Mouse (Mus musculus): Measurements from ENCODE around the gene Capsl. TPM values are rescaled to one million over a fixed set of nuclear protein-coding genes. Genes with fewer than 3 reads are reported as not detected.
A peak's percentile ranks its signal among the peaks of the same experiment; 100 is the strongest.

Capsl gene
- total RNA-seq (2014; rRNA removed): 2.7 and 6.9 TPM in 2 replicates
- polyA plus RNA-seq (2015; fragmentation: Nextera tagmentation; extraction: Ambion mirVana): 7.0 and 9.2 TPM in 2 replicates

- 48% methylated on average over 12 of the region's 12 CpGs for WGBS
- Histone ChIP-seq H3K27ac (ENCODE audit: low read depth, low read length) (no peak within 1 kb of the TSS), H3K9me3 (ENCODE audit: low read length) (no peaks in the 10 kb centered on the region), H3K9ac (no peak within 1 kb of the TSS), H3K4me3 (ENCODE audit: low read depth, low read length) (no peak within 1 kb of the TSS), H3K4me2 (ENCODE audit: low read depth) (peak within 1 kb of the TSS; percentile 23; the same call in 1 of the 2 replicates), H3K4me1 (ENCODE audit: insufficient read depth) (no peaks in the 10 kb centered on the region), H3K36me3 (ENCODE audit: insufficient read depth) (no peaks in the 10 kb centered on the region), H3K27me3 (ENCODE audit: insufficient read depth, low read length) (no peaks in the 10 kb centered on the region)
- peak; percentile 96 for ATAC-seq
- no peak for TF ChIP-seq CTCF (IDR thresholded peaks at IDR 0.05; ENCODE audit: low read depth)
- peak; percentile 81 for DNase-seq
Measured at GRCm38 (mm10) chr15:9435534-9436180, at the start of gene Capsl. Capsl (plus strand) TSS chr15:9436028.

- H3K9me3 ChIP-seq (ENCODE audit: low read length): no peaks in the 10 kb centered on the region
- no peak for TF ChIP-seq CTCF (IDR thresholded peaks at IDR 0.05; ENCODE audit: low read depth)
- no peaks in the 10 kb centered on the region for H3K27me3 ChIP-seq (ENCODE audit: insufficient read depth, low read length)
- no peaks in the 10 kb centered on the region for H3K4me1 ChIP-seq (ENCODE audit: insufficient read depth)
- H3K9ac ChIP-seq: no peak overlapping the region
- DNase-seq (no peak), ATAC-seq (no peak)
- no peak overlapping the region for H3K4me3 ChIP-seq (ENCODE audit: low read depth, low read length)
- no peak overlapping the region for H3K27ac ChIP-seq (ENCODE audit: low read depth, low read length)
- no peak overlapping the region for H3K4me2 ChIP-seq (ENCODE audit: low read depth)
- H3K36me3 ChIP-seq (ENCODE audit: insufficient read depth): no peaks in the 10 kb centered on the region
- WGBS: 93% methylated on average over 3 of the region's 3 CpGs
Measured at GRCm38 (mm10) chr15:9409475-9409874, 26.4 kb upstream of the Capsl start.

- H3K9ac ChIP-seq: no peak overlapping the region
- no peak for ATAC-seq
- H3K27ac ChIP-seq (ENCODE audit: low read depth, low read length): no peak overlapping the region
- H3K36me3 ChIP-seq (ENCODE audit: insufficient read depth): no peaks in the 10 kb centered on the region
- no peak overlapping the region for H3K4me3 ChIP-seq (ENCODE audit: low read depth, low read length)
- TF ChIP-seq CTCF (IDR thresholded peaks at IDR 0.05; ENCODE audit: low read depth): no peak
- no peak for DNase-seq
- no peaks in the 10 kb centered on the region for H3K9me3 ChIP-seq (ENCODE audit: low read length)
- H3K4me1 ChIP-seq (ENCODE audit: insufficient read depth): no peaks in the 10 kb centered on the region
- no peak overlapping the region for H3K4me2 ChIP-seq (ENCODE audit: low read depth)
- H3K27me3 ChIP-seq (ENCODE audit: insufficient read depth, low read length): no peaks in the 10 kb centered on the region
Measured at GRCm38 (mm10) chr15:9421163-9421562, 14.7 kb upstream of the Capsl start.

- TF ChIP-seq CTCF (IDR thresholded peaks at IDR 0.05; ENCODE audit: low read depth): no peak
- no peak for ATAC-seq
Measured at GRCm38 (mm10) chr15:9427849-9428248, 8.0 kb upstream of the Capsl start.

GRCm38 (mm10) chr15:9429843-9430242 is 6.0 kb upstream of the Capsl start:
- Histone ChIP-seq H3K27ac (ENCODE audit: low read depth, low read length) (no peak overlapping the region), H3K4me2 (ENCODE audit: low read depth) (no peak overlapping the region), H3K9ac (no peak overlapping the region), H3K9me3 (ENCODE audit: low read length) (no peaks in the 10 kb centered on the region), H3K36me3 (ENCODE audit: insufficient read depth) (no peaks in the 10 kb centered on the region), H3K4me1 (ENCODE audit: insufficient read depth) (no peaks in the 10 kb centered on the region), H3K27me3 (ENCODE audit: insufficient read depth, low read length) (no peaks in the 10 kb centered on the region), H3K4me3 (ENCODE audit: low read depth, low read length) (no peak overlapping the region)
- no peak for DNase-seq
- no peak for ATAC-seq
- WGBS: 92% methylated on average over 3 of the region's 3 CpGs
- TF ChIP-seq CTCF (IDR thresholded peaks at IDR 0.05; ENCODE audit: low read depth): no peak

More at GRCm38 (mm10) chr15:9427849-9428248, 8.0 kb upstream of the Capsl start:
- Histone ChIP-seq H3K4me1 (ENCODE audit: insufficient read depth) (no peaks in the 10 kb centered on the region), H3K9ac (no peak overlapping the region), H3K36me3 (ENCODE audit: insufficient read depth) (no peaks in the 10 kb centered on the region), H3K4me2 (ENCODE audit: low read depth) (no peak overlapping the region), H3K27ac (ENCODE audit: low read depth, low read length) (no peak overlapping the region), H3K9me3 (ENCODE audit: low read length) (no peaks in the 10 kb centered on the region), H3K27me3 (ENCODE audit: insufficient read depth, low read length) (no peaks in the 10 kb centered on the region), H3K4me3 (ENCODE audit: low read depth, low read length) (no peak overlapping the region)
- DNase-seq: no peak

- WGBS: 97% methylated on average over 1 of the region's 1 CpGs
Measured at GRCm38 (mm10) chr15:9451999-9452398, 16.2 kb downstream of the Capsl start.

GRCm38 (mm10) chr15:9452842-9453241 is 17.0 kb downstream of the Capsl start:
- no peak overlapping the region for H3K4me2 ChIP-seq (ENCODE audit: low read depth)
- H3K36me3 ChIP-seq (ENCODE audit: insufficient read depth): no peaks in the 10 kb centered on the region
- no peak for TF ChIP-seq CTCF (IDR thresholded peaks at IDR 0.05; ENCODE audit: low read depth)
- ATAC-seq (no peak), DNase-seq (no peak)
- no peak overlapping the region for H3K27ac ChIP-seq (ENCODE audit: low read depth, low read length)
- H3K4me3 ChIP-seq (ENCODE audit: low read depth, low read length): no peak overlapping the region
- 41% methylated on average over 1 of the region's 1 CpGs for WGBS
- no peaks in the 10 kb centered on the region for H3K4me1 ChIP-seq (ENCODE audit: insufficient read depth)
- H3K9ac ChIP-seq: no peak overlapping the region
- no peaks in the 10 kb centered on the region for H3K9me3 ChIP-seq (ENCODE audit: low read length)
- no peaks in the 10 kb centered on the region for H3K27me3 ChIP-seq (ENCODE audit: insufficient read depth, low read length)

More at GRCm38 (mm10) chr15:9451999-9452398, 16.2 kb downstream of the Capsl start:
- no peak overlapping the region for H3K27ac ChIP-seq (ENCODE audit: low read depth, low read length)
- no peaks in the 10 kb centered on the region for H3K36me3 ChIP-seq (ENCODE audit: insufficient read depth)
- no peak overlapping the region for H3K4me2 ChIP-seq (ENCODE audit: low read depth)
- no peaks in the 10 kb centered on the region for H3K4me1 ChIP-seq (ENCODE audit: insufficient read depth)
- H3K9me3 ChIP-seq (ENCODE audit: low read length): no peaks in the 10 kb centered on the region
- H3K27me3 ChIP-seq (ENCODE audit: insufficient read depth, low read length): no peaks in the 10 kb centered on the region
- peak; percentile 25; the same call in 1 of the 2 replicates for TF ChIP-seq CTCF (IDR thresholded peaks at IDR 0.05; ENCODE audit: low read depth)
- ATAC-seq (no peak), DNase-seq (no peak)
- H3K4me3 ChIP-seq (ENCODE audit: low read depth, low read length): no peak overlapping the region
- H3K9ac ChIP-seq: no peak overlapping the region
